Mouse (Mus musculus) c-Kit-positive CD71-positive TER-119-positive erythroid progenitor cells, embryonic 14.5 days (primary cell): ENCODE measurements around the gene Krt16.

Source experiments
- DNase-seq: peaks from one replicate; pipeline ENCODE4 v3.0.0-alpha.2; 2013; ENCODE audit warnings: low spot score

The Krt16 gene

DNA sequence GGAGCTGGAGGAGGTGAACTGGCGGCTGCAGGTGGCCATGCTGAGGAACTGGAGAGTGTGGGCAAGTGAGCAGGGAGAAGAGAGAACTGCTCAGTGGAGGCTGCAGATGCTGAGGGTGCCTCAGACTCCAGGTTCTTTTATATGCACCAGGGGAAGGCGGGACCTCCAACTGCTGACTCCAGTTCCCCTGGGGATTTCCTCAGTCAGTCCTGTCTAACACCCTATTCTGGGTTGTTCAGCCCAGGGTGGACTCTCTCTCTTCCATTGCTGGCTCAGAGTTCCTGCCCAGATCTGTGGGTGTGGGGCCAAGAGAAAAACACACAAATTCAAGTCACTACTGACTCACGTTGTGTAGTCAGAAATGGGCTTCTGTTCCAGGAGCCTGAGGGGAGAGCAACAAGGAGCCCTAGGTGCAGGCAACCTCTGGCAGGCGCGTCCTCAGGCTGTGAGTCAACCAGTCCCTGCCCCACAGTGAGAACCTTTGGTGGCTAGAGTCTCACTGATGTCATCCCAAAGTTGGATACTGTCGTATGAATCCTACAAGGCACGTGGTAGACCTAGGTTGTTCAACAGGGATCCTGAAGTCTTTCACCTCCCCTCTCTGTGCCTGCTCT, at the start of gene Krt16:
TSS of gene Krt16 (minus strand) at position 51 of the 614 bp plus-strand sequence.
- no peak for DNase-seq

DNA sequence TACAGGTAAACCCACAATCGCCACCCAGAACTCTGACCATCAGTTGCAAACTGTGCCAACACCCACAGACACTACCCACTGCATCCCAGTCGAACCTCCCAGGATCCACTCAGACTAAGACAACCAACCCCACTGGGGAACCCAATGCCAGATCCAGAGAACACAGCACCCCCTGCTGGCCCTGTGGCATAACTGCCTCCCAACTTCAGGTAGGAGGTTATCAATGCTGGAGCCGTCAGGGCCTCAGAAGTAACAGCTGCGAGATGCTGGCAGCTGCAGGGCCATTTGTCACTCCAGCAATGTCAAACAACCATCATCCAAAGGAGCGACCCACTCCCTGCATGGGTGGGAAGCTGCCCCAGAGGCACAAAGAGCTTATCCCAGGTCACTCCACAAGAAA, 49.1 kb upstream of the Krt16 start:
- peak; percentile 39 for DNase-seq

DNA sequence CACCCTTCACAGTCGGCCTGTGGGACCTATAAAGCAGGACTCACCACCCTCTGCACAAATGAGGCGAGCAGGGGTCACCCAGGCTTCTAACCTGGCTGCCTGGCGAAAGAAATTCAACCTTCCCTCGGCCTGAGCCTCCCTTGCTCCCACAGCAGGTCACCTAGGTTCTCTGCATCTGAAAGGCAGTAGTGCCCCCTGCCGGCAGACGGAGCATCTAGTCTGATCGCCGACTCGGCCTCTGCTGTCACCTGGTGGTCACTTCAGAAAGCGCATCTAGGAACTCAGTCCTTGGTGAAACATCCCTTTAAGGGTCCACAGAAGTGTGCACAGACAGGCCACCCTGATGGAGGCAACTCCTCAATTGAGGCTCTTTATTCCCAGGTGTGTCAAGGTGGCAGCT, 46.6 kb upstream of the Krt16 start:
- DNase-seq, result peak; percentile 74

DNA sequence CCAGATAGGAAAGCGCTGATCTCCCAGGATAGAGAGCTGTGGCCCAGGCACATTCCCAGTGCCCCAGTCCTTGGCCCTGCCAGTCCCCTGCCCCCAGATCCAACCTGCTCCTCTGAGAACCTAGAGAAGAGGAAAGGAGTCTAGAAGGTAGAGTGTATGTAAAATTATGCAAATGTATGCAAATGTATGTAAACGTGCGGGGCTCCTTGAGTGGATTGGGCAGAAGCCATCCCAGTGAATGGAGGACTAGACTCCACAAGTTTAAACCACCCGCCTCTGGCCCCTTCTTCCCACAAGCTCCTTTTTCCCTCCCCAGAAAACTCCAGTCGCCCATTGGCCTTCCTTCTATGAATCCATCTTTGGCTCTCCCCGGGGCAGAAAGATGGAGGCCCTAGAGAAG, 44.2 kb upstream of the Krt16 start:
- DNase-seq, result no peak

DNA sequence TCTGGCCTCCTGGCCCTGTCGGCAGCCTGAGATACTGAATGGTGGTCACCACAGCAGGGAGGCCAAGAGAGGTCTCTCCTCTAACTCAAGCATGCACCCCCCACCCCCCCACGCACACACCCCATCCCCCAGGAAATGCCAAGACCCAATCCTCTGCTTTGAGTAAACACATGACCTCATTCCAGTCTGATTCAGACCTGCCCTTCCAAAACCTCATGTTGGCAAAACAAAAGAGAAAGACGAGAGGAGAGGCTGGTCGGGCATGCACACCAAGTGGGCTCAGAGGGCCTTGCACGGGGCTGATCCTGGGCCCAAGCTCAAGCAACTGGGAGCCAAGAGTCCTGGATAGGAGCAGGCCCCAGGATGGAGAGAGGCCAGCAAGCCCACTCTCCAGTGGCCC, 41.5 kb upstream of the Krt16 start:
- DNase-seq, result no peak

DNA sequence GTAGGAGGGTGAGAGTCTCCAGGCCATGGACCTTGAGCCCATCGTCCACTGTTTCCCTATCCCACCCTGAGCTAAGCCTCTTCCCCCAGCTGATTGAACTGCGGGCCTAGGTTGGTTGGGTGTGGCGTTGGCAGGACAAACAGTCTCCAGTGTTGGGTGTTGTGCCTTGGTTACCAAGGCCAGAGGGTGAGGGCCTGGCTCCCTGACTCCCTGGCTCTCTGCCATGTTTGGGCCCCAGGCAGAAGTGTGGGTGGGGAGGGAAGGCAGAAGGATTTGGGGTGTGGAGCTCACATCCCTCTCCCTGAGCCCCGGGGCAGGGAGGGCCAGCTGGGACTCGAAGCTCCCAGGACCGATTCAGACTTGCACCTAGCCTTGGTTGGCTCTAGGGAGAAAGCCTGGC, 40.2 kb upstream of the Krt16 start:
- DNase-seq, result no peak

DNA sequence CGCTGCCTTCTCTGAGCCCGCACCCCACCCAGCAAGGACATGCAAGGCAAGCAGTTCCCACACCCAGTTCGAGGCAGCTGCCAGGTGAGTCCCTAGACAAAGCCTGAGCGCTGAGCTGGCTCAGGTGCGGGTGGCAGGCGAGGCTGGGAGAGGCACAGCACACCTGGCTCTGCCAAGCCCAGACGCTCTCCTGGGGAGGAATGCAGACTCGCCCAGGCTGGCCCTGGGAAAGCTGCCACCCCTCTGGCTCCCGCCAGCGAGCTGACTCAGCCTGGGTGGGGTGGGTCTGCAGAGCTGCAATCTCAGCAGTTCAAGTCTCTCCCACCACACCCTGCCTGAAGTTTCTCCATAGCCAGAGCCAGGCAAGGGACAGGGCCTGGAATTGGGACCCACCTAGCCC, 38.3 kb upstream of the Krt16 start:
- DNase-seq, result no peak

DNA sequence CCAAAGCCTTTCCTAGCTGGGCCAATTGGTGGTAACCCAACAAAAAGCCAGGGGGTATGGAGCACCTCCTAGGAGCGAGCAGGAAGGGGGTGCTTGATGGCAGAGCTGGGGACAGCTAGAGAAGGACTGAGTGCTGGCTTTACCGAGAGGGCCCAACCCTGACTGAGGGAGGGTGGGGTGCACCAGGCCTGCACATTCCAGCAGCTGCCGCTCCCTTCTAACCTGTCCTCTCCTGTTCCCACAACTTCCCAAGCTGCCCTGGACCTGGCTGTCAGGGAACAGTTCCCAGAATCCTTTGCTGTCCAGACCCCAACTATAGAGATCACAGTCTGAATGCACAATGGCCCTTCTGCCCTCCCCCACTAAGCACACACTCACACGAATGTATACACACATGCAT, 36.3 kb upstream of the Krt16 start:
- DNase-seq, result no peak

DNA sequence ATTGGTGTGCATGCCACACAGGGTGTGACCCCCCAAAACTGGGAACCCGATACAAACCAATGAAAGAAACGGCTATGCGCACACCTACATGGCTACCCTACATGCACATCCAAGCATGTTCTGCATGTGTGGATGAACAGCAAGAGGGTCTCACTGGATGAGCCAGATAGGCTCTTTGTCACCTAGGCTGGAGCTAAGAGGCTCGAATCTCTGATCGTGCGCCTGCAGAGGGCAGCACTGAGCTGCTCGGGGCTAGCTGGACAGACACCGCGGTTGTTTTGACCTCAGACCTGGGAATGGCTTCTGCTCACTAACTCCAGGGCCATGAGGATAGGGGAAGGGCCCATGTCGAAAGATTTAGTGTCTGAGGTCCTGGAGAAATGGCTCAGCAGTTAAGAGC, 33.8 kb upstream of the Krt16 start:
- peak; percentile 59 for DNase-seq

DNA sequence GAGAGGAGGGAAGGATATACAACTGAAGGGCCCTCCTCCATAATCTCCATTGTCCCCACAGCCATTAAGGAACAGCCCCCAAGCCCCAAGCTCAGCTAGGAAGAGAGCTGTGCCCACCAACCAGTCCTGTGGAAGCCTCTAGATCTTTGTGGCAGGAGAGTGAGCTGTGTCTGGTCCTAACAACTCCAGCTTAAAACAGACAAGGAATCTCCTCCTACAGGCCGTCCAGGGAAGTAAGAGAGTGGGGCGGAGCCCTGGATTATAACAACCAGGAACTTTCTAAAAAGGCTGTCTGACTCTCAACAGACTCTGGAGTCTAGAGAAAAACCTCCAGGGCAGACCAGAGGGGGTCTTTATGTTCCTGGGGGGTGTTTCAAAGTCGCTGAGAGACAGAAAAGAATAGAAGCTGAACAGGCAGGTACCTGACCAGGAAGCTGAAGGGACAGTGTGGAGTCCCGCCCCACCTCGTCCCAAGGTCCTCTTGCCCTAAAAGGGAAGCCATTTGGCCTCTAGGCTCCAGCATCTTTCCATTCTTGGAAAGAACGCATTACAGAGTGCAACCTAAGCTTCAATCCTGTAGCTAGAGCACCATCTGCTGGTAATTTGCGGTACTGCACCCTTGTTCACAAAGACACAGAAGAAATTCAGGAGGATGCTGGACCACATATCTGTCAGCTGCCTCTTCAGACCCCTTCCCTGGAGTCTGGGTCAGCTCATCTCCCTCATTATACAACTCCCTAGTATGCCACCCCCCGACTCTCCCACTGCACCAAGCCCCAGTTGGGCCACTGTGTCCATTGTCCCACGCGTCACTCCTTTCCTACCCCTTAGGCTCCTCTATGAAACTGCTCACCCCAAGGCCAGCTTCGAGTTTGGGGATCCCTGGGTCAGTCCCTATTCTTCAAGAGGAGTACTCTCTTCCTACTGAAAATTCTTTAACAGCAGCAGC, 33.2 kb upstream of the Krt16 start:
- peak; percentile 76 for DNase-seq

DNA sequence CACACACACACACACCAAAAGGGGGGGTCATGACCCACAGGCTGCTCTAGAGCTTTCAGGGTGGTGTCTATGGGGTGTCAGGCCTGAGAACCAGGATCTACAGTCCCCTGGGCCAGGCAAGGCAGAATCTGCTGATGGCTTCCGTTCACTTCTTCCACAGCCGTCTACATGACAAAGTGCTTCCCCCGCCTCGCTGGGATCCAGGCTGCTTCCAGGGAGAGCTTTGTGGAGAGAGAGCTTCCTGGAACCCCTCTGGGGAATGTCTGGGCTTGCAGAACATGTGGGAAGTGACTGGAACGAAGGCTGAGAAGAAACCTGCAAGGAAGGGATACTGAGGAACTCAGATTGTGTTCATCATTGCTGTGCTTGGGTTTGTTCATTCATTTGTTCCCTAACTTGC, 30.1 kb upstream of the Krt16 start:
- no peak for DNase-seq

DNA sequence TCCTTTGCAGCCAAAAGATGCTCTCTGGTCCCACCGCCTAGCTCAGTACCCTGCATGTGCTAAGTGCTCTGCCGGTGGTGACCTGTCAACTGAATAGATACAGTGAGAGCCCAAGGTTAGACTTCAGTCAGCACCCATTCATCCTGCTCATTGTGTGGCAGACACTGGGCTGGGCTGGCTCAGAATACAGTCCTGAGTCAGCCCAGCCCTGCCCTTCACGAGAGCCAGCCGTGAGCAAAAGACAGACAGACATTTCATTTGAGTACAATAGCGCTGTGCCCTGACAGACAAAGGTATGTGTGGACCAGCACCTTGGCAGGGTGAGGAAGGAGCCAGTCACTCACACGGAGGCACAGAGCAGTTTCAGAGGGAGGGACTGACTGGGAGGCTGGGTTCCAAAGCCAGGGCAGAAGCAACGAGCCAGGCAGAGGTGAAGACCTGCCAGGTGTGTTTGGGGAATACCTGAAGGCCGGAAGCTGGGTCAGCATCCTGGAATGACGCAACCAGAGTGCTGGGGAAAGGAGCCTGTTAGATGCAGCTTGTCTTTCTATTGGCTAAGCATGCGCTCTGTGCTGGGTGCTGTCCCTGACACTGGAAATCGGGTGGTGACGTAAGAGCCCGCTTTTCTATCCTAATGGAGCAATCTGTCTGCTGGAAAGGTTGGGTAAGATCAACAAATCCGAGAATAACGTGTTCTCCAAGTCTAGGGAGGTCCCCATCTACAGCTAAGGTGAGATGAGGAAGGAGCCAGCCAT, 29.2 kb upstream of the Krt16 start:
- no peak for DNase-seq

DNA sequence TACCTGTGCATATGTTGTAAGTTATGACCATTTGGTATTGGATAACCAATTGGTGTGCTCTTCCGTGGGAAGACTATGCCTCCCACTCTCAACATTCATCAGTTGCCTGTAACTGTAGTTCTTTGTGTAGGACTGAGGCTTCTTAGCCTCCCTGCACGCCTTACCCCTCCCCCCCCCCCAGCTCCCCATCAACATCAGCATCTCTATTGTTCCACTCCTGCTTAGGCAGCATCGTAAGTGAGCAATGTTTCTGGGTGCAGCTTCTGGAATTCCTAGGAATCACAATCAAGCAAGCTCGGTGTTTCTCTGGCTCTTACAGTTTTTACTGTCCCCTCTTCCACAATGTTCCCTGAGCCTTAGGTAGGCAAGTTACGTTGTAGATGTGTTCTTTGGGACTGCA, 26.8 kb upstream of the Krt16 start:
- no peak for DNase-seq

DNA sequence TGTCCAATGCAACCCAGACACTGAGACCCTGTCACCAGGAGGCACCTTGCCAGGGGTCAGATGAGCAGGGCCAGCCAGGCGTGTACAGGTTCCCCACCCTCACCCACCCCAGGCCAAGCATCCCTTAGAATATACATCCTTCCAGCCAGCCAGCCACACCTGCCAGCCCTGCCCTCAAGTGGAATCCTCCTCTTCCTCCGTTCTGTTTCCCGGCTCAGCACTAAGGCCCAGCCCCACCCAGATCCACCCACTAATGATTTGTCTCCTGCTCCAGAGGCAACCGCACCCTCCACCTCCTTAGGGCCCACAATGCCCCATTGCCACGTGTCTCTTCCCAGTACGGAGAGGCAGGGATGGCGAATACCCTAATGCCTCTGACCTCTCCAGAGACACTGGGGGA, 26.0 kb upstream of the Krt16 start:
- no peak for DNase-seq

DNA sequence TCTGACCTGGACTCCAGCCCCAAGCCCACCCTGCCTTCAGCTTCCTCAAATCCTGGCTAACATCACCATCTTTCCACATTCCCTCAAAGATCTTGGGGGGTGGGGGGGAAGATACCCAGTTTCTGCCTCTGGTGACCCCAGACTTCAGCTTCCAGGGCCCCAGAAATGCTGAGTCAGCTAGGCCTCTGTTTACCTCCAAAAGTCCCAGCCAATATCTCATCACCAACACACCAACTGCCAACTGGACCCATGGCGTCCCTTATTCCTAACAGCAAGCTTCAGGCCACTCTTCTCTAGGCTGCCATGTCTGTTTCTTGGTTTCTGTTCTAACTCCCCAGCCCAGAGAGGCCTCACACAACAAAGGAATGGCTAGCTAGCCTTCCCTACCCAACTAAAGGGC, 23.2 kb upstream of the Krt16 start:
- DNase-seq, result no peak

DNA sequence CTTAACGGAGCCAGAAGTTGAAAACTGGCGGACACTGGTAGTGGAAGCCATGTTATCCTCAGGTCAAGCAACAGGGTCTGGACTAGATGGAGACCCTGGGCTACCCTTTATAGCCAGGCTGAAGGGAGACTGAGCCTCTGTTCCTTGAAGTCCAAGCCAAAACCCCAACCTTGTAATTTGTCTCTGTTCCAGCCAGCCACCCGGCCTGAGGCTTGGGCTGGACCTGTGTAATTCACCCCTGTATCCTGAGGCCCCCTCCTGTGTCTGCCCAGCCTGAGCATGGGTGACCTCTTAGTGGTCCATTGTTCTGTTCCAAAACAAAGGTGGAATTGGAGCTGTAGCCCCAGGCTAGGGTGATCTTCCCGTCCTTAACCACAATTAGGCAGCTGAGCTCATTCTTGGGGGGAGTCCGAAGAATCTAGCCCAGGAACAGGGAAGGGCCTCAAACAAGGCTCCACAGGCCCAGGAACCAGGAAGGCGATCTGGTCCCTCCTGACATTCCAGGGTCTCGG, 21.2 kb upstream of the Krt16 start, which contains the start of gene Krt42:
TSS of gene Krt42 (minus strand) at position 51 of the 512 bp plus-strand sequence.
- no peak for DNase-seq

DNA sequence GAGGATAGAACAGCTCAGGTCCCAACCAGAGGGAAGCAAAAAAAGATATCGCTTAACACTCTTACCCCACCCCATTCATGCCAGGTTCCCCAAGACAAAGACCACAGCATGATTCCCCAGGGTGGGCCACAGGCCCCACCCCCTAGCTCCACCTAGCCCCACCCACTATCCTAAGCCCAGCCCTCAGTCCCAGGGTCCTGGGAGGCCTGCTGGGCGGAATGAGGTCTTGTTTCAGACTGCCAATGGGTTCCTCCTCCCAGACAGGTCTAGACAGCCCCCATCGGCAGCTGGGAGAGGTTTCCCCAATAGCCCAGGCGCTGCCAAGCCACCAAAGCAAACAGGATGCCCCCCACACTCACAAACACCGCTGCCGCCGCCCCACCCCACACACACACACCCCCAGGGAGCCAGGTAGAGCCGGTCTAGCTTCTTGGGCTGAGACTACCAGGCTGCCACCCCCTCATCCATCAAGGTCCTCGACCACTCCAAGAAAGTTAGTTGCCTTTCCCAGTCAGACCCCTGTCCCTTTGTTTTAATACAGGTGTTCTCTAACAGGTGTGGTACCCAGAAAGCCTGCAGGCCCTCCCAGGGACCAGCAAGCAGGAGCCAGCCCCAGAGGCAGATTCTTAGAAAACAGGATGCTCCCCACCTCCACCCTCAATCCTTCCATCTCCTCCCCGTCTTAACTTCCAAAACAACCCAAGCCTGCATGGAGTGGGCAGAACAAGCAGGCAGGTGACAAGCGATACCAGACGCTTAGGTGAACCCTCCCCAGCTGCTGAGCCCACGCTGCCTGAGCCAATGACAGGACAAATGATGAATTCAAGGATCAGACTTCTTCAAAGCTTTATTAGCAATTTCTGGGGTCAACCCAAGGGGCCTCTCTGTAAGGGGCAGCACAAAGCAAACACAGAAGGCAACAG, 13.6 kb upstream of the Krt16 start:
- no peak for DNase-seq

DNA sequence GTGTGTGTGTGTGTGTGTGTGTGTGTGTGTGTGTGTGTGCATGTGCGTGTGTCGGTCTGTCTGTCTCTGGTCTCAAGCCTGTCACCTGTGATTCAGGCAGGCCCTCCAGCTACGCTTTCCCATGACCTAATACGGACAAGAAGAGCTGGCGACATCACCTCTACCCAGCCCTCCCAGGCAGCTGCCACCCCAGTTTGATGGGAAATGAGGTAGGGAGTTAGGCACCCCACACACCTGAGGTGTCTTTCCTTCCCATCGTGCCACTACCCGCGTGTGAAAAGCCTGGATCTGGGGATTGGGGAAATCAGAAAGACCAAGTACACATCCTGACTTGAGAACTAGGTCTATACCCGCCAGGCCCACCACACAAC, 12.5 kb upstream of the Krt16 start:
- no peak for DNase-seq

DNA sequence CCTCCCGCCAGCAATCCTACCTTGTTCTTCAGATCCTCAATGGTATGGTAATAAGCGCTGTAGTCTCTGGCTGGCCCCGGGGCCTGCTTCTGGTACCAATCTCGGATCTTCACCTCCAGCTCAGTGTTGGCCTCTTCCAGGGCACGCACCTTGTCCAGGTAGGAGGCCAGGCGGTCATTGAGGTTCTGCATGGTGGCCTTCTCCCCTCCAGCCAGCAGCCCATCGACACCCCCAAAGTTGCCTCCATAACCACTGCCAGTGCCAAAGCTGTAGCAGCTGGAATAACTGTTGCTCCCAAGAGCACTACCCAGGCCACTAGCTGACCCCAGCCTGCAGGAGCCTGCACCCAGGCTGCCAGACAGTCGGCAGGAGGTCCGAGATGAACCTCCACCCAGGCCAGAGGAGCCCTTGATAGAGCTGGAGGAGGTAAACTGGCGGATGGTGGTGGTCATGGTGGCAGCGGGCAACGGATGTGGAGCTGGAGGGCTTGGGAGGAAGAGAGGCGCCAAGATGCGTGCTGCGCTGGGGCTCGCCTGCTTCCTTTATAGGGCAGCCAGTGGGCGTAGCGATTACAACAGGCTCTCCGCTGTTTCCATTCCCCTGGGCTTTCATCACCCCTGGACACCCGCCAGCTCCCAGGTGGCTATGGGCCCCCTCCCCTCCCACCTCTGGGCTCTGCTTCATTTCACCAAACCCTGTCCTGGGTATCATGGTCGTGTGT, 12.0 kb upstream of the Krt16 start, which contains the start of gene Krt17:
TSS of gene Krt17 (minus strand) at position 516 of the 721 bp plus-strand sequence.
- no peak for DNase-seq

DNA sequence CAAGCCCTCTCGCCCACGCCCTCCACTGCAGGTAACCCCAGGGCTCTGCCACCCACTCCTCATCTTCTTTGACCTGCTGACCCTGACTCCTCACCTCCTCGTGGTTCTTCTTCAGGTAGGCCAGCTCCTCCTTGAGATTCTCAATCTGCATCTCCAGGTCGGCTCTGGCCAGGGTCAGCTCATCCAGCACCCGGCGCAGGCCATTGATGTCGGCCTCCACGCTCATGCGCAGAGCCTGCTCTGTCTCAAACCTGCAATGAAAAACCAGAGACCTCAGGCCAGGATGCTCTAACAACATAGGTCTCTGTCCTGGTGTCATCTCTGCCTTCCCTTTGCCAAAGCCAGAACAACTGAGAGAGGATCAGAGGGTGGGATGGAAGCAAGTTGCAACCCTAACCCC, 10.4 kb upstream of the Krt16 start:
- no peak for DNase-seq

DNA sequence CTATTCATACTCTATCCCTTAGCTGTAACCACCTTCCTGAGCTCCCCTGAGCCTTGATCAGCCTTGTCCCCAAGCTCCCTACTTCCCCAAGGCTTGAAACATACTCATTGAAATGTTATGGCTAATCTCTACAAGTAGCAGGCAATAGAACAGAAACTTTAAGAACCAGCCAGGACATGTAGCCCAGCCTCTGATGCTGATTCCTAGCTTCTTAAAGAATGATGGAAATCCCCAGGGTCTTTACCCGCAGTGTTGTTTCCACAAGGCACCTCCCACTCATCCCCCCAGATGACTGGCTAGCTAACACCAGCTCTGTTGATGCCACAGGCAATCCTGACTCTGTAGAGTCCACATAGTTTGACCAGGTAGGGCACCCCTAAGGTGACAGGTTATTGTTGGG, 9.3 kb upstream of the Krt16 start:
- no peak for DNase-seq
